Mouse (Mus musculus) lung, embryonic 14.5 days (tissue): ENCODE results near the gene Etnppl. TPM values are rescaled to one million over a fixed set of nuclear protein-coding genes. Genes with fewer than 3 reads are reported as not detected.

Experiments used
- ATAC-seq: fragments of 200-750 bp; cut with Nextera tagmentation; 2 replicates; pipeline ENCODE4 v1.8.0; 2017; ENCODE audit warnings: mild to moderate bottlenecking, moderate TSS enrichment, moderate library complexity; ENCODE audit not compliant: insufficient read depth
- DNase-seq: peaks from one replicate; pipeline ENCODE4 v3.0.0-alpha.2; 2015
- H3K27ac ChIP-seq: fragments of 300-500 bp; sonication (generic); 2 replicates; pipeline ENCODE4 v1.5.1; 2014; ENCODE audit warnings: low read depth, mild to moderate bottlenecking, moderate library complexity
- H3K27me3 ChIP-seq: fragments of 300-500 bp; sonication (generic); 2 replicates; pipeline ENCODE4 v1.6.1; 2014; ENCODE audit warnings: low read length, control low read depth; ENCODE audit not compliant: insufficient read depth
- H3K36me3 ChIP-seq: fragments of 300-500 bp; sonication (generic); 2 replicates; pipeline ENCODE4 v1.6.1; 2014; ENCODE audit warnings: control low read depth; ENCODE audit not compliant: insufficient read depth
- H3K4me1 ChIP-seq: fragments of 300-500 bp; sonication (generic); 2 replicates; pipeline ENCODE4 v1.6.1; 2014; ENCODE audit warnings: antibody characterized with exemption, control low read depth; ENCODE audit not compliant: insufficient read depth
- H3K4me2 ChIP-seq: fragments of 300-500 bp; sonication (generic); 2 replicates; pipeline ENCODE4 v1.6.1; 2014; ENCODE audit warnings: mild to moderate bottlenecking
- H3K4me3 ChIP-seq: fragments of 300-500 bp; sonication (generic); 2 replicates; pipeline ENCODE4 v1.5.1; 2014; ENCODE audit warnings: low read depth, low read length
- H3K9ac ChIP-seq: fragments of 300-500 bp; sonication (generic); 2 replicates; pipeline ENCODE4 v1.6.1; 2014
- H3K9me3 ChIP-seq: fragments of 300-500 bp; sonication (generic); 2 replicates; pipeline ENCODE4 v1.6.1; 2016; ENCODE audit warnings: low read depth, low read length, control low read depth
- CTCF ChIP-seq: IDR thresholded peaks from 2 replicates; pipeline ENCODE4 v1.5.1; 2016; ENCODE audit warnings: antibody characterized with exemption, low read depth
- WGBS: fragments of 180-500 bp; shearing (Covaris S2); extraction: QIAGEN DNeasy Blood & Tissue Kit; methylation state at CpG from one replicate; pipeline ENCODE4 v1.1.7; 2014; 5-methylcytosine and 5-hydroxymethylcytosine counted together
- polyA plus RNA-seq: library from polyadenylated mRNA; unstranded; fragments of >200 nt; fragmentation: Nextera tagmentation; extraction: Ambion mirVana; gene quantifications from 2 replicates; pipeline ENCODE4 v1.2.1, GENCODE M21; 2014

Gene Etnppl
- polyA plus RNA-seq, result not detected in 2 replicates

DNA sequence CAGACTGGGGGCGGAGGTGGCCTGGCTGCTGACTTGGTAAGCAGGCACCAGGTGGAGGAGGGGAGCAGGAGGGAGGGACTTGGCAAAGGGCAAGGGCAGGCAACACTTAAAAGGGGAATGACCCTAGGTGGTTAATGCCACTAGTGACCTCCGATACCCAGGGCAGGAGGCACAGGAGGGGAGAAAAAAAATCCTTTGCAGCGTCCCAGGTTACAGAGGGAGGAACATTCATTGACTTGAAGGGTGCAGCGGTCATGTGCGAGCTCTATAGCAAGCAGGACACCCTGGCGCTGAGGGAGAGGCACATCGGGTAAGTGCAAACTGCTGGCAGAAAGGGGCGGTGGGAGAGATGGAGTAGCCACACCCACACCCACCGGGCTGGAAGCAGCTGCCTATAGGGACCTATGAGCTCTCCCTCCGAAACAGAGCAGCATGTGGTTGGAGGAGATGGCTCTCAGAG, at the start of gene Etnppl:
Gene Etnppl (plus strand): TSS at position 10 of the 460 bp plus-strand sequence.
- Histone ChIP-seq H3K36me3 (no peaks in the 10 kb centered on the region), H3K27me3 (no peaks in the 10 kb centered on the region; the same call in 1 of the 2 replicates), H3K27ac (no peak within 1 kb of the TSS), H3K4me2 (peak within 1 kb of the TSS; percentile 39), H3K9me3 (no peaks in the 10 kb centered on the region), H3K4me1 (no peaks in the 10 kb centered on the region), H3K4me3 (no peak within 1 kb of the TSS), H3K9ac (no peak within 1 kb of the TSS)
- ATAC-seq (peak; percentile 41; the same call in 1 of the 2 replicates), DNase-seq (peak; percentile 35)
- TF ChIP-seq CTCF, result no peak
- 3% methylated on average over 10 of the region's 10 CpGs for WGBS

DNA sequence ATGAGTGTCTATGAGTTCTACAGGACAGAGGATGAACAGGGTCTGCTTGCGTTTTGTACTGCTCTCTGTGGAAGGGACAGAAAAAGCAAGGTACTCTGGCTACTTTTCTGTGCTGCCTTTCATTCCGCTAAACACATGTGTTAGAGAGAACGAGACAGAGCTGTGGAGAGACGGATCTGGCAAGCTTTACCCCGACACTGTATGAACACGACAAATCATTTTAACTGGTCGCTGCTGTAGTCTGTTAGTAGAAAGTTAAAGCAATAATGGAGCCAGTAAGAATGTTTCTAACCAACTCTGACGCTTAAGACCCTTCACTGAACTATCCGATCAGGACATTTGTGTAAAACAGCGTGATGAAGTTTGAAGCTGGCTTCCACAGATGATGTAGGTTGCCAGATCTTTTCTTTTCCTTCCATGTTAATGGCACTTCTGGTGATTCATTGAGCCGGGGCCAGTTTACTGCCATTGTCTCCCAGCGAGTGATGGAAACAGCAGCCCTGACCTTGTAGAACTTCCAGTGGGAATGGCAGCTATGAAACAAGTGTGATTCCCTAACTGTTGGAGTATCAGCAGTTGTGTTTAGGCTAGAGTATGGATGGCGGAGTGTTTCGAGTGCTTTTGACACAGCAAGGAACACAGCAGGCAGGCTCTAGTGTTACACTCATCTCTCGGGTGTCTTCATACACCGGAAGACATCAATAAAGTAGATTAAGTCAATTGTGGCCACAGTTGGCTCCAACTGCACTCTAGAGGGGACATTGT, 48.7 kb upstream of the Etnppl start:
- Histone ChIP-seq H3K4me2 (no peak overlapping the region), H3K4me3 (no peak overlapping the region), H3K9ac (no peak overlapping the region), H3K9me3 (no peaks in the 10 kb centered on the region), H3K36me3 (no peaks in the 10 kb centered on the region), H3K27me3 (no peaks in the 10 kb centered on the region), H3K4me1 (peaks cover 5% of the 10 kb centered on the region; the same call in 1 of the 2 replicates), H3K27ac (peak overlapping the region; percentile 59; the same call in 1 of the 2 replicates)
- TF ChIP-seq CTCF, result no peak
- WGBS, result 50% methylated on average over 16 of the region's 16 CpGs
- ATAC-seq (peak; percentile 78), DNase-seq (peak; percentile 71)

DNA sequence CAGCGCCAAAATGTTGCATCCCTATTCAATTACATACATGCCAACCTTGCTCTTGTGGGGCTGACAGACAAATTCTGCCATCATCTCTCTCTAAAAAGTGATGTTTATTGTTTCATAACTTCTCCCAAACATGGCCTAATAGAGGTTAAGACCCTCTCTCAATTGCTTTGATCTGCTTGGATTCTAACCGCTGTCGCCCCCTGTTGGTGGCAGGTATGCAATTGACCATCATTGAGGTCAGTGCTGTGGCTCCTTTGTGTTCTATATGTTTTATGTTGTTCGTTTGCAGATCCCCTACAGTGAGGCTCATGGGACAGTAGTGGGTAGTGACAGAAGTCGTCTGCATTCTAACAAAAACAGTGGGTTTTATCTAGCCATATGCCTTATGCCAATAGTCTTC, 44.0 kb upstream of the Etnppl start:
- Histone ChIP-seq H3K27me3 (no peaks in the 10 kb centered on the region), H3K27ac (no peak overlapping the region), H3K9ac (no peak overlapping the region), H3K4me1 (peaks cover 5% of the 10 kb centered on the region; the same call in 1 of the 2 replicates), H3K4me3 (no peak overlapping the region), H3K4me2 (no peak overlapping the region), H3K36me3 (no peaks in the 10 kb centered on the region), H3K9me3 (no peaks in the 10 kb centered on the region)
- TF ChIP-seq CTCF, result peak; percentile 48
- 65% methylated on average over 5 of the region's 5 CpGs for WGBS
- DNase-seq (peak; percentile 9), ATAC-seq (no peak)

DNA sequence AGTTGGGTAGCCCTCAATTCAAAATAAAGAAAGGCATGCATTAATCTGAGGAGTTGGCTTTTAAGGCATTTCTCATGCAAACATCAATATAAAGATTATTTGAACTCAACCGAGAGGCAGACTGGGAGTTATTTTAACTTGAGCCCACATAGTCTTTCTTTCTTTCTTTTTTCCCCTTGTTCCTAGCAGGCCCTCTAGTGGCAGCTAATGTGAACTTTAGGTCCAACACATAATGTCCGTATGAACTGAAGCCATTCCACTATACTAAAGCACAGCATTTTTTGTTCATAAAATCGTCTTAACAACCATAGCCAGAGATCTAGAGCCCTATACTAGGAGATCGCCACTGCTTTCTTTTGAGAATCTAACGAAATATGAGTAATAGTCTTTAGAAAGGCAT, 42.6 kb upstream of the Etnppl start:
- Histone ChIP-seq H3K36me3 (no peaks in the 10 kb centered on the region), H3K4me1 (0 out of 2 replicates have a peak, but pooled peaks cover 3% of the 10 kb centered on the region), H3K27ac (no peak overlapping the region), H3K4me3 (no peak overlapping the region), H3K9ac (no peak overlapping the region), H3K4me2 (no peak overlapping the region), H3K27me3 (no peaks in the 10 kb centered on the region), H3K9me3 (no peaks in the 10 kb centered on the region)
- peak; percentile 88 for DNase-seq
- whole genome bisulfite sequencing, result 18% methylated on average over 5 of the region's 5 CpGs
- ATAC-seq, result no peak
- peak; percentile 83 for TF ChIP-seq CTCF

DNA sequence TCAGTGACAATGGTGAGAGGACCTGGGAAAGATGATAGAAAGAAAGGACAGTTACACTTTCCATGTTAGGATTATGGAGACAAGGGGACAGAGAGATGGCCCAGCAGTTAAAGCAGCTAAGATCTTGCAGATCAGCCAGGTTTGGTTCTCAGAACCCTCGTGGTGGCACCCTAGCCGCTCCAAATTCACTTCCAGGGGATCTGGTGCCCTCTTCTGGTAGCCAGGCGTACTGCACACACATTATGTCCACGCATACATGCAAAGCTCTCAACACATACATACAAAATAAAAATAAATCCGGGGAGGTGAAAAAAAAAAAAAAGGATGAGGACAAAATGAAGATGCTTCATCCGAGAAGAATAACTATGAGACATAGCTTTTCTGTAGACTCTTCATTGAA, 40.6 kb upstream of the Etnppl start:
- Histone ChIP-seq H3K27me3 (no peaks in the 10 kb centered on the region), H3K9me3 (no peaks in the 10 kb centered on the region), H3K4me2 (no peak overlapping the region), H3K36me3 (no peaks in the 10 kb centered on the region), H3K4me1 (0 out of 2 replicates have a peak, but pooled peaks cover 6% of the 10 kb centered on the region), H3K9ac (no peak overlapping the region), H3K4me3 (no peak overlapping the region), H3K27ac (no peak overlapping the region)
- TF ChIP-seq CTCF, result peak; percentile 70
- ATAC-seq (no peak), DNase-seq (peak; percentile 60)
- WGBS, result 62% methylated on average over 6 of the region's 6 CpGs

DNA sequence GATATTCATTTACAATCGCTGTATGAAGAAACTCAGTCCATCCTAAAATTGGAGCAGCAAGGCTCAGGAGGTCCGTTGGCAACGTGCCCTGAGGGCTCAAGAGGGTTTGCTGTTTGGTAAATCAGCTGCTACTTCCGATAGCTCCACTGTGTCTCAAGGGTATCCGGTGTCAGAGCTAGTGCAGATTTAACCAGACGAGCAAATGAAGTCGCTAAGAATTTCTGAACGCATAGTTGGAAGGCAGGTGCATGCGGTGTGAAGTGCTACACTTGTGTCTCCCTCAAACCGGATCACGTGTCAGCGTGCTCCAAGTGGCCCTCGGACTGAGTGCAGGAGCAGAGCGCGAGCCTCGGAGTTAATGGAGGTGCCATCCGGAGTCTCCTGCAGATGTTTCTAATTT, 37.7 kb upstream of the Etnppl start:
- 0 out of 2 replicates have a peak, but pooled peaks cover 6% of the 10 kb centered on the region for H3K4me1 ChIP-seq
- H3K9ac ChIP-seq, result no peak overlapping the region
- DNase-seq (peak; percentile 77), ATAC-seq (peak; percentile 76)
- H3K9me3 ChIP-seq, result no peaks in the 10 kb centered on the region
- 0 out of 2 replicates have a peak overlapping the region, but pooled peaks have one; percentile 12 for H3K4me2 ChIP-seq
- no peaks in the 10 kb centered on the region for H3K27me3 ChIP-seq
- no peak overlapping the region for H3K4me3 ChIP-seq
- no peak for TF ChIP-seq CTCF
- 51% methylated on average over 17 of the region's 17 CpGs for WGBS
- H3K36me3 ChIP-seq, result no peaks in the 10 kb centered on the region
- no peak overlapping the region for H3K27ac ChIP-seq

DNA sequence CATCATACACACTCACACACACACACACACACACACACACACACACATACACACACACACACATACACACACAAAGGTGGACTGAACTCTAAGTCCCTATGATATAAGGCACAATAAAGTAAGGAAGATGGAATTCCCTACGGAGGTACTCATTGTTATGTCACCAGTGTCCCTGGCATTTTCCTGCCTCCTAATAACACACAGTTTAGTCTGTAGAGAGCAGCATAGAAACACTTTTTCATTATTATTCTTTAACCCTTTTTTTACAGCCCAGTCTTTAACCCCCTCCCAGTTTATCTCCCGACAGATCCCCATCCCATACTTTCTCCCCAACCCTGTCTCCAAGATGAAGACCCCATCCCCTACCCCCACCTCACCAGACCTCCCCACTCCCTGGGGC, 35.7 kb upstream of the Etnppl start:
- no peak for TF ChIP-seq CTCF
- Histone ChIP-seq H3K9ac (no peak overlapping the region), H3K4me3 (no peak overlapping the region), H3K4me1 (0 out of 2 replicates have a peak, but pooled peaks cover 6% of the 10 kb centered on the region), H3K4me2 (no peak overlapping the region), H3K9me3 (no peaks in the 10 kb centered on the region), H3K27me3 (no peaks in the 10 kb centered on the region), H3K27ac (no peak overlapping the region), H3K36me3 (no peaks in the 10 kb centered on the region)
- WGBS, result 78% methylated on average over 2 of the region's 2 CpGs
- DNase-seq (no peak), ATAC-seq (no peak)
